In the genomic region with DNA sequence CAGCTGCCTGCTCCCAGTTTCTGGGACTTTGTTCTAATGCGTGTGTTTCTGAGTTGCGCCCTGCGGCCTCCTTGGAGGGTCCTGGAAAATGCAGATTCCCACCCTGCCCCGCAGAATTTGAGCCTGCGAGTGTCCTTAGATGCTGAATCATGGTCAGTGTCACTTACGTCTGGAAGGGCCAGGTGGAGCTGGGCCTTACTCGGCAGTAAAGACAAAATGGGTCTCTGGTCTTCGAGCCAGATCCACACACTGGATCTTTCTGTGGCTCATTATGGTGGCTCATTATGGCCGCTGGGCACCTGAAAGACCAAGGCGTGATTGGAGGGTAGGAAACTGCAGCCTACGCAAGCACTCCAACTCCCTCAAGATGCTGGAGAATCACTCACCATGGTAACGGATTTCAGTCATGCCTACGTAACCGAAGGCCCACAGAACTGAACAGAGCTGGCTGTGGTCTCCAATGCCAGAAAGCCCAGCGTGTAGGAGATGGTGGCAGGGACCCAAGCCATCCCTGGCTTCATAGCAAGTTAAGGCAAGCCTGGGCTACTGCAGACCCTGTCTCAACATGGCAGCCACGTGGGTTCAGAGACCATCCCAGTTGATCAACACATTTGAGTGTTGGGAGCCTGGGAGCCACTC, we compare ENCODE assay signal across 8 mouse cellular contexts. TPM values are rescaled to one million over a fixed set of nuclear protein-coding genes. Genes with fewer than 3 reads are reported as not detected.
A peak's percentile ranks its signal among the peaks of the same experiment; 100 is the strongest.
DNase-seq lines count a peak whose midpoint lies in the region; ATAC-seq lines count a peak whose summit lies in the region.

No protein-coding gene starts in this region.

- H3K9ac ChIP-seq in forebrain, embryonic 13.5 days: peak overlapping the region; percentile 77

- no peak for ATAC-seq in megakaryocyte, adult 5-6 weeks (ENCODE audit: poor library complexity, severe bottlenecking)
- ATAC-seq in forebrain, embryonic 13.5 days: 0 out of 2 replicates have a peak, but pooled peaks have one; percentile 1

- H3K36me3 ChIP-seq in megakaryocyte, embryonic 14.5 days (replicated peaks; ENCODE audit: low read length): peaks cover 39% of the 10 kb centered on the region
- H3K36me3 ChIP-seq in forebrain, embryonic 13.5 days (ENCODE audit: poor library complexity, severe bottlenecking): peaks cover 23% of the 10 kb centered on the region

- peaks cover 33% of the 10 kb centered on the region for H3K4me1 ChIP-seq in megakaryocyte, embryonic 14.5 days
- H3K4me1 ChIP-seq in forebrain, embryonic 13.5 days: peaks cover 14% of the 10 kb centered on the region

- H3K27me3 ChIP-seq in megakaryocyte, embryonic 14.5 days (replicated peaks): peaks cover 2% of the 10 kb centered on the region
- H3K27me3 ChIP-seq in forebrain, embryonic 13.5 days: no peaks in the 10 kb centered on the region

- no peaks in the 10 kb centered on the region for H3K9me3 ChIP-seq in megakaryocyte, embryonic 14.5 days
- no peaks in the 10 kb centered on the region for H3K9me3 ChIP-seq in forebrain, embryonic 13.5 days (replicated peaks)

- 73% methylated on average over 16 of the region's 16 CpGs for WGBS in forebrain, embryonic 13.5 days

- peak; percentile 52 for DNase-seq in layer of hippocampus, adult 9-10 months (ENCODE audit: low spot score)
- DNase-seq in lung, postnatal 25 days (ENCODE audit: low spot score): peak; percentile 39
- DNase-seq in adrenal gland, postnatal 25 days: no peak
- no peak for DNase-seq in adrenal gland, adult (ENCODE audit: inconsistent age in 2 of 2, low spot score in 1 of 2)
- no peak for DNase-seq in thymus, postnatal 4 days

- H3K4me2 ChIP-seq in forebrain, embryonic 13.5 days: peak overlapping the region; percentile 87

- peak overlapping the region; percentile 98 for H3K4me3 ChIP-seq in megakaryocyte, embryonic 14.5 days (replicated peaks)
- H3K4me3 ChIP-seq in forebrain, embryonic 13.5 days: peak overlapping the region; percentile 61

- H3K27ac ChIP-seq in forebrain, embryonic 13.5 days: no peak overlapping the region

RNA-seq across cellular contexts. Expression of gene Gaa, which starts 1.0 kb away (rescaled TPM):
- 44.2 and 58.6 TPM in 2 replicates for polyA plus RNA-seq in megakaryocyte, embryonic 14.5 days (2012; ENCODE audit: insufficient read depth, low replicate concordance)
- 9.3 and 16.5 TPM in 2 replicates for total RNA-seq in megakaryocyte, adult 5-6 weeks (2015)
- 8.0 and 9.8 TPM in 2 replicates for total RNA-seq in megakaryocyte, adult 5-6 weeks (2017)
- 26.8 and 33.6 TPM in 2 replicates for polyA plus RNA-seq in forebrain, embryonic 13.5 days (2015; fragmentation: Nextera tagmentation; extraction: Ambion mirVana)
- 101 and 102 TPM in 2 replicates for total RNA-seq in adrenal gland, postnatal 25 days (2021)

RNA-seq across cellular contexts. Expression of gene Eif4a3, which starts 31.2 kb away (rescaled TPM):
- polyA plus RNA-seq in megakaryocyte, embryonic 14.5 days (2012; ENCODE audit: insufficient read depth, low replicate concordance): 41.8 and 111 TPM in 2 replicates
- total RNA-seq in megakaryocyte, adult 5-6 weeks (2015): 181 and 188 TPM in 2 replicates
- total RNA-seq in megakaryocyte, adult 5-6 weeks (2017): 147 TPM in 2 replicates
- polyA plus RNA-seq in forebrain, embryonic 13.5 days (2015; fragmentation: Nextera tagmentation; extraction: Ambion mirVana): 366 and 398 TPM in 2 replicates
- total RNA-seq in adrenal gland, postnatal 25 days (2021): 121 and 129 TPM in 2 replicates

RNA-seq across cellular contexts. Expression of gene Card14, which starts 38.9 kb away (rescaled TPM):
- not detected in 2 replicates for polyA plus RNA-seq in megakaryocyte, embryonic 14.5 days (2012; ENCODE audit: insufficient read depth, low replicate concordance)
- not detected in 2 replicates for total RNA-seq in megakaryocyte, adult 5-6 weeks (2015)
- 0.04 TPM in 1 of 2 replicates, not detected in the other for total RNA-seq in megakaryocyte, adult 5-6 weeks (2017)
- not detected in 2 replicates for polyA plus RNA-seq in forebrain, embryonic 13.5 days (2015; fragmentation: Nextera tagmentation; extraction: Ambion mirVana)
- total RNA-seq in adrenal gland, postnatal 25 days (2021): 0.30 and 0.38 TPM in 2 replicates

RNA-seq across cellular contexts. Expression of gene Ccdc40, which starts 40.3 kb away (rescaled TPM):
- 1.7 and 4.3 TPM in 2 replicates for polyA plus RNA-seq in megakaryocyte, embryonic 14.5 days (2012; ENCODE audit: insufficient read depth, low replicate concordance)
- total RNA-seq in megakaryocyte, adult 5-6 weeks (2015): 0.21 and 0.31 TPM in 2 replicates
- 0.65 and 1.1 TPM in 2 replicates for total RNA-seq in megakaryocyte, adult 5-6 weeks (2017)
- 14.3 and 17.2 TPM in 2 replicates for polyA plus RNA-seq in forebrain, embryonic 13.5 days (2015; fragmentation: Nextera tagmentation; extraction: Ambion mirVana)
- total RNA-seq in adrenal gland, postnatal 25 days (2021): 0.29 and 1.7 TPM in 2 replicates

RNA-seq across cellular contexts. Expression of gene Tbc1d16, which starts 40.4 kb away (rescaled TPM):
- 0.85 TPM in 1 of 2 replicates, not detected in the other for polyA plus RNA-seq in megakaryocyte, embryonic 14.5 days (2012; ENCODE audit: insufficient read depth, low replicate concordance)
- total RNA-seq in megakaryocyte, adult 5-6 weeks (2015): 0.64 and 0.71 TPM in 2 replicates
- total RNA-seq in megakaryocyte, adult 5-6 weeks (2017): 0.53 and 0.59 TPM in 2 replicates
- 45.3 and 46.0 TPM in 2 replicates for polyA plus RNA-seq in forebrain, embryonic 13.5 days (2015; fragmentation: Nextera tagmentation; extraction: Ambion mirVana)
- total RNA-seq in adrenal gland, postnatal 25 days (2021): 12.7 and 14.3 TPM in 2 replicates

Comparison
In these comparisons a context has a peak if more than half of its experiments do, and no peak if none do; other contexts are left out.
1. DNase-seq: peak in layer of hippocampus, adult 9-10 months (single experiment) and lung, postnatal 25 days (single experiment); none in adrenal gland, postnatal 25 days (single experiment), adrenal gland, adult (0 of 2) and thymus, postnatal 4 days (single experiment).